Mouse (Mus musculus) MEL (cell line): Measurements from ENCODE around the gene Fank1. TPM values are rescaled to one million over a fixed set of nuclear protein-coding genes. Genes with fewer than 3 reads are reported as not detected.

Source experiments
- DNase-seq: peaks from one replicate; pipeline ENCODE4 v3.0.0; 2011; ENCODE audit warnings: low read depth, low spot score
- H3K27ac ChIP-seq: 2 replicates; pipeline ENCODE4 v1.5.1; 2012; ENCODE audit warnings: low read depth, mild to moderate bottlenecking, control low read depth, low read length, moderate library complexity; ENCODE audit not compliant: control insufficient read depth
- H3K27me3 ChIP-seq, 2 experiments: fragments of 150-350 bp in 1 of 2; sonication (generic) in 1 of 2; 2 replicates each; pipeline ENCODE4 v1.6.1; 2012; ENCODE audit warnings: low read length in 2 of 2, mild to moderate bottlenecking in 2 of 2, improper control_type of control experiment in 1 of 2, moderate library complexity in 1 of 2; ENCODE audit not compliant: insufficient read depth in 2 of 2, control insufficient read depth in 1 of 2
- H3K36me3 ChIP-seq, 2 experiments: 2 replicates each; pipeline ENCODE4 v1.6.1; 2012 to 2014; ENCODE audit warnings: low read length in 2 of 2, improper control_type of control experiment in 1 of 2, inconsistent platforms in 1 of 2, mild to moderate bottlenecking in 1 of 2; ENCODE audit not compliant: insufficient read depth in 2 of 2, control insufficient read depth in 1 of 2
- H3K4me1 ChIP-seq, 2 experiments: fragments of 150-350 bp in 1 of 2; sonication (generic) in 1 of 2; 2 replicates each; pipeline ENCODE4 v1.6.1; 2012; ENCODE audit warnings: low read length in 2 of 2, improper control_type of control experiment in 1 of 2, mild to moderate bottlenecking in 1 of 2; ENCODE audit not compliant: insufficient read depth in 2 of 2, control insufficient read depth in 1 of 2
- H3K4me3 ChIP-seq, 2 experiments: fragments of 150-350 bp in 1 of 2; sonication (generic) in 1 of 2; 2 replicates each; pipeline ENCODE4 v1.5.1; 2012; ENCODE audit warnings: low read depth in 2 of 2, low read length in 2 of 2, mild to moderate bottlenecking in 2 of 2, moderate library complexity in 2 of 2, control low read depth in 1 of 2, improper control_type of control experiment in 1 of 2; ENCODE audit not compliant: control insufficient read depth in 1 of 2, insufficient read depth in 1 of 2
- H3K79me2 ChIP-seq: 2 replicates; pipeline ENCODE4 v1.6.1; 2012; ENCODE audit warnings: mild to moderate bottlenecking, low read length, moderate library complexity; ENCODE audit not compliant: control insufficient read depth, poor library complexity, insufficient read depth
- H3K9ac ChIP-seq: 2 replicates; pipeline ENCODE4 v1.6.1; 2012; ENCODE audit warnings: low read depth, mild to moderate bottlenecking, control low read depth, low read length, moderate library complexity; ENCODE audit not compliant: control insufficient read depth, poor library complexity, severe bottlenecking
- H3K9me3 ChIP-seq: fragments of 150-350 bp; sonication (generic); replicated peaks from 2 replicates; pipeline ENCODE4 v1.6.1; 2012; ENCODE audit warnings: mild to moderate bottlenecking, low read length, improper control_type of control experiment, moderate library complexity; ENCODE audit not compliant: insufficient read depth
- CHD2 ChIP-seq: IDR thresholded peaks from 2 replicates; pipeline ENCODE4 v1.6.1; 2011; ENCODE audit warnings: low read length, improper control_type of control experiment
- CTCF ChIP-seq, 3 experiments: IDR thresholded peaks in 2 of 3; conservative IDR thresholded peaks in 1 of 3; 2 replicates each; pipeline ENCODE4 v1.5.1; 2011 to 2012; ENCODE audit warnings: low read length in 3 of 3, low read depth in 2 of 3, mild to moderate bottlenecking in 2 of 3, improper control_type of control experiment in 1 of 3, inconsistent platforms in 1 of 3, mixed read lengths in 1 of 3, moderate library complexity in 1 of 3; ENCODE audit not compliant: control insufficient read depth in 1 of 3, insufficient read depth in 1 of 3, poor library complexity in 1 of 3, severe bottlenecking in 1 of 3
- ELF1 ChIP-seq: IDR thresholded peaks from 2 replicates; pipeline ENCODE4 v1.6.1; 2014; ENCODE audit warnings: low read depth, mild to moderate bottlenecking, inconsistent platforms, low read length, improper control_type of control experiment, moderate library complexity
- EP300 ChIP-seq, 2 experiments: IDR thresholded peaks; 2 replicates each; pipeline ENCODE4 v1.6.1; 2011; ENCODE audit warnings: improper control_type of control experiment in 2 of 2, low read length in 2 of 2, low read depth in 1 of 2, mild to moderate bottlenecking in 1 of 2
- ETS1 ChIP-seq: IDR thresholded peaks from 2 replicates; pipeline ENCODE4 v1.6.1; 2012; ENCODE audit warnings: low read depth, mild to moderate bottlenecking, inconsistent platforms, low read length, improper control_type of control experiment, moderate library complexity
- GATA1 ChIP-seq: IDR thresholded peaks from 2 replicates; pipeline ENCODE4 v1.6.1; 2011; ENCODE audit warnings: low read depth, low read length, improper control_type of control experiment
- HCFC1 ChIP-seq: IDR thresholded peaks from 2 replicates; pipeline ENCODE4 v1.6.1; 2012; ENCODE audit warnings: low read depth, mild to moderate bottlenecking, inconsistent platforms, low read length, improper control_type of control experiment, moderate library complexity
- JUND ChIP-seq: IDR thresholded peaks from 2 replicates; pipeline ENCODE4 v1.6.1; 2011; ENCODE audit warnings: low read depth, mild to moderate bottlenecking, improper control_type of control experiment, low read length
- MEF2A ChIP-seq: IDR thresholded peaks from 2 replicates; pipeline ENCODE4 v1.6.1; 2014; ENCODE audit warnings: low read depth, mild to moderate bottlenecking, inconsistent platforms, low read length, improper control_type of control experiment; ENCODE audit not compliant: poor library complexity, insufficient replicate concordance, severe bottlenecking; ENCODE audit errors: extremely low read depth
- MXI1 ChIP-seq: IDR thresholded peaks from 2 replicates; pipeline ENCODE4 v1.6.1; 2011; ENCODE audit warnings: mild to moderate bottlenecking, low read depth, low read length, improper control_type of control experiment
- MYC ChIP-seq: IDR thresholded peaks from 2 replicates; pipeline ENCODE4 v1.6.1; 2011; ENCODE audit warnings: low read depth, mild to moderate bottlenecking, low read length, improper control_type of control experiment, moderate library complexity
- NELFE ChIP-seq: IDR thresholded peaks from 2 replicates; pipeline ENCODE4 v1.6.1; 2011; ENCODE audit warnings: low read depth, low read length, improper control_type of control experiment
- POLR2A ChIP-seq, 2 experiments: IDR thresholded peaks; 2 replicates each; pipeline ENCODE4 v1.6.1; 2011 to 2012; ENCODE audit warnings: low read length in 2 of 2, mild to moderate bottlenecking in 2 of 2, control low read depth in 1 of 2, improper control_type of control experiment in 1 of 2, low read depth in 1 of 2, moderate library complexity in 1 of 2; ENCODE audit not compliant: control insufficient read depth in 1 of 2, insufficient read depth in 1 of 2, poor library complexity in 1 of 2
- POLR2AphosphoS2 ChIP-seq: IDR thresholded peaks from 2 replicates; pipeline ENCODE4 v1.6.1; 2011; ENCODE audit warnings: low read length, improper control_type of control experiment
- RAD21 ChIP-seq: IDR thresholded peaks from 2 replicates; pipeline ENCODE4 v1.6.1; 2011; ENCODE audit warnings: mild to moderate bottlenecking, low read depth, low read length, improper control_type of control experiment
- SIN3A ChIP-seq: IDR thresholded peaks from 2 replicates; pipeline ENCODE4 v1.6.1; 2012; ENCODE audit warnings: low read length, improper control_type of control experiment, inconsistent platforms
- SMC3 ChIP-seq: IDR thresholded peaks from 2 replicates; pipeline ENCODE4 v1.6.1; 2011; ENCODE audit warnings: low read depth, low read length, improper control_type of control experiment
- TAL1 ChIP-seq: IDR thresholded peaks from 2 replicates; pipeline ENCODE4 v1.6.1; 2012; ENCODE audit warnings: mild to moderate bottlenecking, inconsistent platforms, low read length, moderate library complexity, mixed read lengths
- TBP ChIP-seq: IDR thresholded peaks from 2 replicates; pipeline ENCODE4 v1.8.0; 2011; ENCODE audit warnings: low read depth, low read length, improper control_type of control experiment
- TCF12 ChIP-seq: IDR thresholded peaks from 2 replicates; pipeline ENCODE4 v1.6.1; 2014; ENCODE audit warnings: low read depth, mild to moderate bottlenecking, inconsistent platforms, low read length, improper control_type of control experiment, moderate library complexity
- UBTF ChIP-seq: IDR thresholded peaks from 2 replicates; pipeline ENCODE4 v1.6.1; 2012; ENCODE audit warnings: low read depth, mild to moderate bottlenecking, inconsistent platforms, low read length, improper control_type of control experiment, moderate library complexity, borderline replicate concordance; ENCODE audit not compliant: insufficient read depth
- ZKSCAN1 ChIP-seq: IDR thresholded peaks from 2 replicates; pipeline ENCODE4 v1.6.1; 2012; ENCODE audit warnings: low read depth, mild to moderate bottlenecking, inconsistent platforms, low read length, improper control_type of control experiment, moderate library complexity
- polyA plus RNA-seq, 2 experiments: library from polyadenylated mRNA; stranded (reverse) in 1 of 2; unstranded in 1 of 2; fragments of >175 nt in 1 of 2; fragments of >200 nt in 1 of 2; gene quantifications; 2 replicates each; pipeline versions ENCODE4 v1.2.1 to v1.2.4; 2012; ENCODE audit warnings: low replicate concordance in 2 of 2, low read depth in 1 of 2; ENCODE audit not compliant: insufficient read length in 2 of 2, insufficient read depth in 1 of 2, missing spikeins in 1 of 2
- total RNA-seq: library from RNA; depleted of rRNA; stranded (reverse); fragments of 300-350 nt; gene quantifications from 2 replicates; pipeline ENCODE4 v1.2.3, GENCODE M21; 2012

Gene Fank1
- total and polyA plus RNA-seq, 3 experiments, result 0.17 to 1.8 TPM; not detected in 1

DNA sequence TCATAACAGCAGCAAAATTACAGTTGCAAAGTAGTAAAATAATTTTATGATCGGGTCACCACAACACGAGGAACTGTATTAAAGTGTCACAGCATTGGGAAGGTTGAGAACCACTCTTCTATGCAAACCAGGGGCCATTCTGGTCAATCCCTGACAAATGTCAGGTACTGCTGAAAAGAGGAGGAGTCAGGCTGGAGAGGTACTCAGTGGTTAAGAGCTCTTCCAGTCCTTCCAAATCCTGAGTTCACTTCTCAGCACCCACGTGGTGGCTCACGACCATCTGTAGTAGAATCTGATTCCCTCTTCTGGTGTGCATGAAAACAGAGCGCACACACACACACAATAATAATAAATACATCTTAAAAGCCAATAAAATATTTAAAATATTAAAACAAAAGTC, 25.5 kb upstream of the Fank1 start:
- Histone ChIP-seq H3K9ac (no peak overlapping the region), H3K27me3 (no peaks in the 10 kb centered on the region), H3K36me3 (no peaks in the 10 kb centered on the region; a peak in 1 of 4 replicates), H3K4me3 (no peak overlapping the region), H3K27ac (no peak overlapping the region), H3K79me2 (no peaks in the 10 kb centered on the region), H3K9me3 (no peaks in the 10 kb centered on the region), H3K4me1 (no peaks in the 10 kb centered on the region)
- no peak for TF ChIP-seq UBTF
- TF ChIP-seq ZKSCAN1, result no peak
- TF ChIP-seq MXI1, result no peak
- no peak for TF ChIP-seq TBP
- TF ChIP-seq ELF1, result no peak
- no peak for TF ChIP-seq SMC3
- no peak for TF ChIP-seq CHD2
- no peak for TF ChIP-seq MYC
- TF ChIP-seq NELFE, result no peak
- no peak for DNase-seq

DNA sequence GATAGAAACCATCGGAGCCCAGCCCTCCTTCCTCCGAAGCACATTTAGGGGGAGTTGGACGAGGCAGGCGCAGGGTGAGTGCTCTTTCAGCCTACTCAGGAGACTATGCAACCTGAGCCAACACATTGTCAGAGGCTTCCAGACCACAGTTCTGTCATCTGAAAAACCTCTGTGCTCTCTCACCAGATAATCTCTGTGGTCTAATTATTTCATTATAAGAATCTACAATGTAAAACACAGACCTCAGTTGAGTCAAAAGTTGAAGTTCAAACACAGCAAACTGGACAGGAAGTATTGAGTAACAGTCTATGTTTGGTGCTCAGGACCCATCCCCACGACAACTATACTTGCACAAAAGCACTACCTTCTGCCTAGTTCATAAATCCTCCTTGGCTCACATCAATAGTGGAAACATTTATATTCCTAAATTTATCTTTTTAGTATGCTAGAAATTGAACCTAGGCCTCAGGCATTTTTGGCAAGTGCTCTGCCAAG, 18.7 kb upstream of the Fank1 start:
- no peaks in the 10 kb centered on the region for H3K27me3 ChIP-seq
- no peaks in the 10 kb centered on the region; a peak in 1 of 4 replicates for H3K36me3 ChIP-seq
- H3K4me1 ChIP-seq, result no peaks in the 10 kb centered on the region
- no peaks in the 10 kb centered on the region for H3K79me2 ChIP-seq
- no peak overlapping the region for H3K9ac ChIP-seq
- DNase-seq, result no peak
- H3K4me3 ChIP-seq, result no peak overlapping the region
- H3K9me3 ChIP-seq, result no peaks in the 10 kb centered on the region
- no peak overlapping the region for H3K27ac ChIP-seq
- no peak for TF ChIP-seq SIN3A
- TF ChIP-seq TAL1, result no peak
- TF ChIP-seq MYC, result no peak
- TF ChIP-seq POLR2A (IDR thresholded peaks at IDR 0.05; ENCODE audit: control insufficient read depth in 1 of 2, insufficient read depth in 1 of 2, low read depth in 1 of 2, low read length in 2 of 2, poor library complexity in 1 of 2), result no peak
- TF ChIP-seq MEF2A, result no peak
- TF ChIP-seq GATA1, result no peak
- no peak for TF ChIP-seq HCFC1
- no peak for TF ChIP-seq UBTF
- no peak for TF ChIP-seq RAD21
- no peak for TF ChIP-seq JUND
- no peak for TF ChIP-seq EP300 (IDR thresholded peaks at IDR 0.05; ENCODE audit: low read depth in 1 of 2, low read length in 2 of 2)
- TF ChIP-seq TCF12, result no peak
- no peak for TF ChIP-seq POLR2AphosphoS2
- TF ChIP-seq ETS1, result no peak
- TF ChIP-seq CTCF (IDR thresholded peaks at IDR 0.05 in 2 of 3, conservative IDR thresholded peaks at IDR 0.05 in 1 of 3; ENCODE audit: control insufficient read depth in 1 of 3, insufficient read depth in 1 of 3, low read depth in 2 of 3, low read length in 3 of 3, poor library complexity in 1 of 3, severe bottlenecking in 1 of 3), result no peak
